Mouse (Mus musculus) bone marrow, adult 2 months (tissue): ENCODE measurements around the gene Lrriq3.

Source experiments
- CTCF ChIP-seq: fragments of 200-500 bp; IDR thresholded peaks from 2 replicates; pipeline ENCODE4 v1.5.1; 2011; ENCODE audit warnings: low read length, control low read depth; ENCODE audit not compliant: control insufficient read depth, insufficient read depth
- POLR2A ChIP-seq: fragments of 200-500 bp; IDR thresholded peaks from 2 replicates; pipeline ENCODE4 v1.6.1; 2011; ENCODE audit warnings: low read depth, mild to moderate bottlenecking, control low read depth, low read length, borderline replicate concordance; ENCODE audit not compliant: control insufficient read depth

- TF ChIP-seq POLR2A (no peak), CTCF (no peak)
Measured at GRCm38 (mm10) chr3:155235502-155235901, 142.3 kb downstream of the Lrriq3 start.
